Mouse (Mus musculus): ENCODE results near the gene Psat1.

Gene Psat1

DNA sequence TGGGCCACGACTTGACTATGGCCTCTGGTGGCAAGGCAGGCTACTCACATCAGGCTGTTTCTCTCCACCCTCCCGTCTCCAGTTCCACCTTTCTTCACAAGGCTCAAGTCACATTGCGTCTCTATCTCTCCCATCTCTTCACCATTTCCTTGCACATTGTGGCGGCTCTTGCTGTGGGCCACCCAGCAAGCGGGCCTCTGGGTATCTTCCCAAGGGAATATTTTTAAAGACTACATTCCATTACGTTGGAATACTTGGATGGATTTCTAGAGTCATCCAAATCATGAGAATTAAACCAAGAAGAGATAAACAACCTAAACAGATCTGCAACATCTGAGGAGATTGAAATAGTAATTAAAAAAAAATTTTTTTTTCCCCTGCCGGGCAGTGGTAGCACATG is at the start of gene Psat1:
Gene Psat1, minus strand, starts transcription at position 101 of the 400 bp plus-strand sequence.
- ATAC-seq (ENCODE audit: low TSS enrichment) = no peak

DNA sequence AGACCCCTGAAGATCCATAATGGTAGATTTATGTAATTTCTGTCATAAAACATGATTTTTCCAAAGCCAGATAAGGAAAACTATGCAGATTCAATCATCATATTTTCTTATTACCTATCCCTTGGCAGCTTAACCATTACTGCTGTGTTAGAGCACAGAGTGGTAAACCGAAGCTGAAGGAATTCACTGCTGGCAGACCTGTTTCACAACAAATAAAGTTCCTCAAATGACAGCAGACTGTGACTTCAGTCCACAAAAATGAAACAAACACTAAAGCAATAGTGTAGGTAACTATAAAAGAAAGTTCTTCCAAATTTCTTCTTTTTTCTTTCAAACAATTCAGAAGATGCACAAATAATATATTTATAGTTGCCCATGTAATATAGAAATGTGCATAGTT is 43.0 kb upstream of the Psat1 start:
- no peak for ATAC-seq (ENCODE audit: low TSS enrichment)

DNA sequence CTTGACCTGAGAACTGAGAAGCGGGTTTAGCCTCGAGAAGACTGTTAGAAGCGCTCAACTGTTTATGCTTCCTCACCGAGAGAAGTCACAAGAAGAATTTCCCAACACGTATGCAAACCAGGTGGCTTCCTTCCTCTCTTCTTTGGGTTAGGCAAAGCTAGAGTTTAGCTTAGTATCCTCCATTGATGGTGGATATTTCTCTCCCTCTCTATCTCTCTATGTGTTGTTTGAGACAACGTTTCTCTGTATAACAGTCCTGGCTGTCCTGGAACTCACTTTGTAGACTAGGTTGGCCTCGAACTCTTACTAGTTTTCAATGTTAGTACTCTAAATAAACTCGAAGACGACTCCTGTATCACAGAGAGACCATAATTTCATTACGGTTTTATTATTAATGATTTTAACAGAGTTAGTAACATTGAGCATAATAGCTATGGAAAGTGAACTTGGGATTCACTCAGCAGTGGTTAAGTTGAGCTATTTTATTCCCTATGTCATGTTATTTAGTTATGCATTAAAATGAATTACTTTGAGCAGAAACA is 38.1 kb upstream of the Psat1 start:
- ATAC-seq (ENCODE audit: low TSS enrichment) = peak; percentile 18

DNA sequence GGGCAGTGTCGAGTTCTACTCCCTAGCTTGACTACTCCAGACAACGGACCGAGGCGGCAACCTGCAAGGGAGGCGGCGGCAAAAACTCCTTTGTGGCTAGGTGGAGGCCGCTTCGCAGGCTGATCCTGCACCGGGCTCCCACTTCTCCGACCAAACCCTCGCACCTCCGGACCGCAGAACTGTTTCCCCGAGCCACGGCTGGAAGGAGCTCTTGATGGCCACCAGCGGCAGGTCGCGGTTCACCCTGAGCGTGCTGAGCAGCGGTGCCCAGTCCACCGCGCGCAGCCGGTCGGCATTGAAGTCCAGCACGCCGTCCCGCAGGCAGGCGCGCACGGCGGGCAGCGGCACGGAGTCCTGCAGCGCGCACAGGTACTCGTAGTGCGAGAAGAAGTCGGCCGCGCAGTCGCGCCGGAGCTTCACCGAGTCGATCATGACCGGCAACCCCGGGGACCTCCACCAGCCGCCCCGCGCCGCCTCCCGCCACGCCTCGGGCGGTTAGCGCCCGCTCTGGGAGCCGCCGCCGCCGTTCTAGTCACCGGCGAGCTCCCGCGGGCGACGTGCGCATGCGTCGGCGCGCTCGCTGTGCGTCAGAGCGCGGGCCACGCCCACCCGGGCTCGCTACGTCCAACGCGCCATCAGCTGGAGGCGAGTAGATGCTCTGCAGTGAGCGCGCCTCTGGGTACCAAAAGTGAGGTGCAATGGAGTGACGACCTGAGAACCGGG is 37.5 kb upstream of the Psat1 start, which contains the start of gene Cep78:
Gene Cep78, minus strand, starts transcription at position 541 of the 723 bp plus-strand sequence.
- peak; percentile 94 for ATAC-seq (ENCODE audit: low TSS enrichment)

DNA sequence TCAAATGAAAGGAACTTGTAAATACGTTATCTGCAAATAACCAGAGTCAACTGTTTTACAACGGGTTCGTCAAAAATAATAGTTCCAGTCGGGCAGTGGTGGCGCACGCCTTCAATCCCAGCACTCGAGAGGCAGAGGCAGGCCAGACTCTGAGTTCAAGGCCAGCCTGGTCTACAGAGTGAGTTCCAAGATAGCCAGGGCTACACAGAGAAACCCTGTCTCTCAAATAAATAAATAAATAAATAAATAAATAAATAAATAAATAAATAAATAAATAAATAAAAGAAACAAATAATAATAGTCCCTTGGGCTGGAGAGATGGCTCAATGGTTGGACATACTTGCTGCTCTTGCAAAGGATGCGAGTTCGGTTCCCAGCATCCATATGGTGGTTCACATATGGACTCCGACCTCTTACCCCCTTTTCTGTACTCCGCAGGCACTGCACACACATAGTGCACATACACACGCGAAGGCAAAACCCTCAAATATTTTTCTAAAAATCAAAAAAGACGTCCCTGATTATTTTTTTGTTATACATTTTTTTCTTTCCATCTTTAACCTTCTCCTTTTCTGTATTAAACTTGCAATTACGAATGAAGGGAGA is 36.7 kb upstream of the Psat1 start:
- no peak for ATAC-seq (ENCODE audit: low TSS enrichment)

DNA sequence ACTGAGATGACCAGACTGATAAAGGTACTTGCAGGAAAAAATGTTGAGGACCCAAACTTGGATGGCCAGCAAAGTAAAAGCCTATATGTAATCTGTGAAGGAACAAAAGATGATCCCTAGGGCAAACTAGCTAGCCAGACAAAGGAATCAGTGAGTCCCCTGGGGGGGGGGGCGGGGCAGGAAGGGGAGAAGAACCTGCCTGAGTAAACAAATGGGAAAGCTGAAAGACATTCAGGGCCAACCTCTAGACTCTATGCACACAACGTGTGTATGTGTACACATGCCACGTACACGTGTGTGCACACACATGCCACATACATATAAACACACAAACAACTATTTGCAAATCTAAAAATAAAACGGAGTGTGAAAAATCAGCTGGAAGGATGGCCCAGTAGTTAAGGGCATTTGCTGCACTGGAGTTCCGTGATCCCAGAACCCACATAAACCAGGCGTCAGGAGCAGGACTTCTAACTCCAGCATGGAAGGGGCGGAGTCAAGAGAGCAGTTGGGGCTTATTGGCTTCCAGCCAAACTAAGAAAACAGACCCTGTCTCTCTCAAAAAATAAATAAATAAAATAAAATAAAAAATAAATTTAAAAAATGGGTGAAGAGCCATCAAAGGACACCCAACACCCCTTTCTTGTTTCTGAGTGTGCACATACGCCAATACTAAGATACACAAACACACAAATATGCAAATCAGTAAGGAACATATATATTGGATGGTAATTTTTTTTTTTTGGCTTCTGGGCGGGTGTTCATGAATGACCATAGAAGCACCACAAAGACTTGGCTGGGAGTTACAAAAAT is 36.0 kb upstream of the Psat1 start:
- no peak for ATAC-seq (ENCODE audit: low TSS enrichment)

DNA sequence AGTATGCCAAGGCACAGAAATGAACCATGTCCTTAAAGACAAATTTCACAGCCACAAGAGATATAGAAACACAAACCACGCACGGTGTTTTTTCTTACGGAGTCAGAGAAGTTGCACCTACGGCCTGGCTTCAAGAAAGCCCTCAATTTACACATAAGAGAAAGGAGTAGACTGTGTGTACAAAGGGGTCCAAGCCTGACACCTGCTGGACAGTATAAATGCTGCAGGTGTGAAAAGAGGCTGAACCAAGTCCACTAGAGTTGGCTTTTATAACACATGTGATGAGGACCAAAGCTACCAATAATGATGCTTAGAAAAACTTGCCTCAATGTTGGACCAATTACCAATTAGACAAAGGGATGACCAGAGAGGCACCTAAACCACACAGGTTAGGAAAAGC is 34.7 kb upstream of the Psat1 start:
- ATAC-seq (ENCODE audit: low TSS enrichment) = peak; percentile 53; the same call in 1 of the 2 replicates

DNA sequence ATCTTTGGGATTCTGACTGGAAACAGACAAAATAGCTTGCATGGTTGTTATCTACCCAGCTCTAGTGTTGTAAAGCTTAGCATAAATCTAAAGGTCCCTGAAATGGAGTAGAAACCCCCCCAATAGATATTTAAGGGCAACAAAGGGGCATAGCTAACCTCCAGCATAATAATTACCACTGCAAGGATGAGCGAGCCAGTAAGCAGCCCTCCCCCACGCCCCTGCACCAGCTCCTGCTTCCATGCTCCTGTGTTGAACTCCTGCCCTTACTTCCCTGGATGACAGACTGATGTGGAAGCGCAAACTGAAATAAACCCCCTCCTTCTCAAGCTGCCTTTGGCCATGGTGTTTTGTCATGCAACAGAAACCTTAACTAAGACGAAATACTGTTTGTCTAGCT is 26.2 kb upstream of the Psat1 start:
- no peak for ATAC-seq (ENCODE audit: low TSS enrichment)

DNA sequence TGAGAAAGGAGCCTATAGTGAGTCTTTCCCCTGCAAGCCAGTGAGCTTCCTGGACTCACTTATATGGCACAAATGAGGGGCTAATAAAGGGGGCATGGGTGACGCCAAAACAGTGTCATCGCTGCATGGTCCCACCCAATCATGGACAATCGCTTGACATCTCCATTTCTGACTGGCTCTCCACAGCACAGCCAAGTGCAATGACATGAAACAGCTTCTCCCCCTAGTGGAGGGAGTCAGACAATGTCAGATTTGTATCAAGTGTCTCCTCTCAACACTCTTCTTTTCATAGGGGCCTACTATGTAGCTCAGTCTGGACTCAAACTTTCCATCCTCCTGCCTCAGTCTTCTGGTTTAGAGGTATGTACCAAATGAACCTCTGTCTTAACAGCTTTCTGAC is 17.9 kb upstream of the Psat1 start:
- ATAC-seq (ENCODE audit: low TSS enrichment) = peak; percentile 98

DNA sequence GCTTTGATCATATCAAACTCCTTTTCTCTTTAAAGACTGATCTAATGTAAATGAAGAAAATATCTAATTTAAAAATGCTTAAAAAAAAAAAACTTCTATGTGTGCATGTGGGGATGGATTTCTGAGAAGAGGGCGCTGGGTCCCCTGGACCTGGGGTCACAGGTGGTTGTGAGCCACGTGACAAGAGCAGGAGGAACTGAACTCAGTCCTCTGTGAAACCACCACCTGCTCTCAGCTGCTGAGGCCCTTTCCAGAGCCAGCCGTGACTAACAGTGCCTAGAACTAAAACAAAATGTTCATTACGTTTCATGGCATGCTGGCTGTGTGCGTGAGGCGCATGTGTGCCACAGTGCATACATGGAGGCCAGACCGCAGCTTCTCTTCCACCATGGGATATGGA is 17.4 kb upstream of the Psat1 start:
- no peak for ATAC-seq (ENCODE audit: low TSS enrichment)

DNA sequence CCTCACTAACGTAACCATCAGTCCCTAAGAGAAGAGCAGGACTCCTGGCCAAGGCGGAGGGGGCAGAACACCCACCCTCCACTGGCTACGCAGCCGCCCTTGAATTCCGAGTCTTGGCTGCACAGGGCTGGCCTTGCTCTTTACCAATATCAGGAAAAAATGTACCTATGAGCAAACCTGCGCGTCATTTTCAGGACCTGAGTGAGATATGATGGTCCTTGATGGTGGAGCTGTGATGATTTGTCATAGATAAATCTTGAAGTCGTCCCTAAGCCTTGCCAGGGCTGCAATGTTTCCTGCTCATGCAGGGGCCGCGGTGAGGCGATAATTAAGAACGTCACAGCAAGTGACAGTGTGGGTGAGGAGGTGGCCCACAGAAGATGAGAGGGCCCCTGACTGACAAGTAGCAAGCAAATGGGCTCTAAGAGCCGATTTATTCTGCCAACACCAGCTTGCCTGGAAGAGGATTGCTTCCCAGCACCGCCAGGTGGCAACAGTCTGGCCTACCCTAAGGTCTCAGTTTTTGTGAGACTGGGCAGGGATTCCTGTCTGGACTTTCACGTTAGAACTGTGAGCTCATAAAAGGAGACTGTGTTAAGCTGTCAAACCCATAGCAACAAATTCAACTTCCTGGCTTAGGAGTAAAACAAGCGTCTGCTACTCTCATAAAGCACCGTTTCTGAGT is 16.0 kb upstream of the Psat1 start:
- no peak for ATAC-seq (ENCODE audit: low TSS enrichment)

DNA sequence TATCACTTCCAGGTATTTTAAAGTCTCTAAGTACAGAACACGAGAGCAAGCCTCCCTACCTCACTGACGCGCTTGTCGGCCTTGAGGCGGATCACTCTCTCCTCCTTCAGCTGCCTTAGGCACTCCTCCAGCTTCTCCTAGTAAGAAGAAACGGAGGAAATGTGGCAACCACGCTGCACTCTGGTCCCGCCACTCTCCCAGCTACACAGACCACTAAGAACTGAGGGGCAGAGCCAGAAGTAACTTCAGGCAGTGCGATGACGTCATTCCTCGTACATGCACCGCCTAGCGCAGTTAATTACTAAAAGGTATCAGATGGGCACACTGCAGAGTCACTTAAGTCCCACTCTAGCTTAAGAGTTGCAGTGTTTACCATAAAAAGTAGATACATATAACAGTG is 15.2 kb upstream of the Psat1 start:
- ATAC-seq (ENCODE audit: low TSS enrichment) = no peak

DNA sequence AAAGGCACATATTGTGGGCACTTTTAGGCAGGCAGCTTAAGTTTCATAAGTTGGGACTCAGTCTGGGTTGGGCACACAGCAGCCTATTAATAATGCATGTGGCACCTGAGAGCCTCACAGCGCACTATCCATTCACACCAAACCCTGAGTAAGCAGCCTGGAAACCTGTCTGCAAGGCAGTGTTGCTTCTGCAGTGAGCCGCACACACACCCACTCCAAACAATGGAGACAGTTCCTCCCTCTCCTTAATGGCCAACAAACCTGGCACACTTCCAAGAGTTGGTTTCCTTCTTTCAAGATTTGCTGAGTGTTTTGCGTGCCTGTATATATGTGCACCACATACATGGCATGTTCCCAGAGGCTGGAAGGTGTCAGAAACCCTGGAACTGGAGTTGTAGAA is 3.1 kb upstream of the Psat1 start:
- ATAC-seq (ENCODE audit: low TSS enrichment) = no peak

DNA sequence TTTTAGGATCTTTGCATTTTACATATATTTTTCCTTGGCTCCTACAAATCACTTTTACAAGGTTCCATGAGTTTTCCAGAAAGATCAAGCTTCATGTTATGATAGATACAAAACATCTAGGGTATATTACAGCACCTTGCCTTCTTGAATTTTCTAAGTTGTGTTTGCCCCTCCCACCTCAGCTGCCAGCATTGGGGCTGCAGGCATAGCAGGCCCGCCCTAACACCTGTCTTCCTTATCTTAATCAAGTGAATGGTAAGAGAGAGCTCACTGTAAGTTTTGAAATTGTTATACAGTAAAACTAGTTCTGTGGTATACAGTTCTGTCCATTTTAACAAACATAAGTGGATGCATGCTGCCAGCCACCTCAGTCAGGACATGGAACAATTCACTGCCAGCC is 1.7 kb upstream of the Psat1 start:
- no peak for ATAC-seq (ENCODE audit: low TSS enrichment)

DNA sequence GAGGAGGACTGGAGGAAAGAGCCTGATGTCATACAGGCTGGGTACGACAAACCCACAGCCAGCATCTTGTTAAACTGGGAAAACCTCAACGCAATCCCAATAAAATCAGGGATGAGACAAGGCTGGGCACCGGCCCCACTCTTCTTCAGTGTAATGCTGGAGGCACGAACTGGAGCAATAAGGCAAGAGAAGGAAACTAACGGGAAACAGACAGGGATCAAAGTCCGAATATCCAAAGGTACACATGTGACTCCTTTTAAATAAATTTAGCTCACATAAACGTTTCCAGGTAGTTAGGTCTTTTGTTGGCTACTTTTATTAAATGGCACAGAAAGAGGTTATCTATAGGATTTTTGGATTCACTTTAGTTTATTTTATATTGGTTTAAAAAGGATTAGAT is 1.3 kb upstream of the Psat1 start:
- ATAC-seq (ENCODE audit: low TSS enrichment) = no peak

DNA sequence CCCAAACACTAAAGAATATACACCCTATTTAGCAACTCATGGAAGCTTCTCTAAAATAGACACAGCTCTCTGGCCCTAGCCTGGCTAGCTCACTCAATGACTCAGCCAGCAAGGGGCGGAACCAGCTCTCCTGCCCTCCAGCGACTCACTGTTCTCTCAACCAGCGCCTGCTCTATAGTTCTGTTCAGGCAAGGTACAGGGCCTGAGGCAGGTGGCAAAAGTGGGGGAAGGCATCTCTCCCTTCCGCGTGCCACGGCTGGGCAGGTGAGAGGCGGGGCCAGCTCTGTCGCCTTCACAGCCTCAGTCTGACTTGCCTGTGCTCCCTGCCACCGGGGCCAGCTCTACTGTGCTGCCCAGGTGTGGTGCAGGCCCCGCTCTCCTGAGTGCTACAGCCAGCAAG is 474 bp downstream of the Psat1 start:
- peak; percentile 97 for ATAC-seq (ENCODE audit: low TSS enrichment)

DNA sequence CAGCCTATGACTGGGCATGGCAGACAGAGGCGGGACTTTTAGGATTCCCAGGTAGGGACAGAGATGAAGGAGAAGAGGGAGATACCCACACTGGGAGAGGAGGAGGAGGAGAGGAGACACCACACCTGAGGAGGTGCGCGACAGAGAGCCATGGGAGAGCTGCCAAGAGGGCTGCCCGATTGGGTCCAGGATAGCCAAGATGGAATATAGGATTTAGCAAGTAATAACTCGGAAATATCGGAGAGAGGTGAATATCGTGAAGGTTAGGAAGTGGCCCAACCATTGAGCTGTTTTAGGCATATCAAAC is 4.1 kb downstream of the Psat1 start:
- ATAC-seq (ENCODE audit: low TSS enrichment) = no peak

DNA sequence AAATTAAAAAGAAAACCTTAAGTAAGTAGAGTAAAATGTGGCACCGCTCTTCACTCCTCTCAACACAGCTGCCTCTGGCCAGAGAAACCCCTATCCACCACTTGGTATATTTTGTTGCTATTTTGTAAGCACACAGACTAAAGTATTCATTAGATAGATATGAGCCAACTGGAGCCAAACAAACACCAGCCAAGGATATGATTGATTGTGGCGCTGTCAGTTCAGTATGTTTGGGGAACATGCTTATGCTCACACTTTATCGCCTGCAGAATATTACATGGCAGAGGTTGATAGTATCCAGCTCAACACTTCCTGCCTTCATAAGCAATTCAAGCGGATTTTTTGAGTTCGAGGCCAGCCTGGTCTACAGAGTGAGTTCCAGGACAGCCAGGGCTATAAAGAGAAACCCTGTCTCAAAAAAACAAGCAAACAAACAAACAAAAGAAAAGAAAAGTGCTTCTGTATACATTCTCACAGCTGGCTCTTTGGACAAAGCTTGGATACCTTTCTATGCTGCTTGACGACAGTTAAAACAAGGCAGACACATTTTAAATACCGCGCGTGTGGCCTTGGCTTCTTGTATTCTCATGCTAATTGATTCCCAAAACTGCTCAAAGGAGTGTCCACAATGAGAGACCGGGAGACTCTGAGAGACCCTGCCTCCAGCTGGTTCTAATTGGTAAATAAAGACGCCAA is 4.6 kb downstream of the Psat1 start:
- ATAC-seq (ENCODE audit: low TSS enrichment) = no peak

DNA sequence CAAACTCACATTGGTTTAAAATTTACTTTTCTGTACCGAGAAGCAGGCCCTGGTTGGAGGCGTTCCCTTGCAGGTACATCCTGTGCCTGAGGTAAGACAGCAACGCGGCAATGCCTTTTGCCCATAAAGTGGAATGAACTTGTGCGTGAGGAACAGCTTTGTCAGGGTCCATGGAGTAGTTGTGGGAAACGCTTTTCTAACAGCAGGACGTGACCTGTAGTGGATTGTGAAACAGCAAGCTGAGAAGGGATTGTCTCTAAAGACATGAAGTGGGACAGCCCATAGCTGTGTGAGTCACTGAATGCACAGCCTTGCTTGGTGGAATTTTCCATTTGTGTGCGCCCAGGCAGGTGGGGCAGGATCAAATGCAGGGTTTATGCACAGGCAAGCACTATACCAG is 5.7 kb downstream of the Psat1 start:
- no peak for ATAC-seq (ENCODE audit: low TSS enrichment)

DNA sequence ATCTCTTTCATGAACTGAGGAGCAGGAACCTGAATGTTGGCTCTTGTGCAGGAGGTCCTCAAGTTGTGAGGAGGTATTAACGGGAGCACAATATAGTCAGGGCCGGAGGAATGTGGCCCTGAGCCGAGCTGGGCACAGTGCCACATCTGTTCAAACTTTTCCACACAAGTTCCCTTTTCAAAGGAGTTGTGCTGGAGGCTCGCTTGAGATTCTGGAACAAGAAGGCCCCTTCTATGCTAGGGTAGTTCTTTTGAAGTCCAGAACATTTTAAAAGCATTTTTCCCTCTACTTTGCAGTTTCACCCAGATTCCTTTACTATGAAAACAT is 21.5 kb downstream of the Psat1 start:
- no peak for ATAC-seq (ENCODE audit: low TSS enrichment)

DNA sequence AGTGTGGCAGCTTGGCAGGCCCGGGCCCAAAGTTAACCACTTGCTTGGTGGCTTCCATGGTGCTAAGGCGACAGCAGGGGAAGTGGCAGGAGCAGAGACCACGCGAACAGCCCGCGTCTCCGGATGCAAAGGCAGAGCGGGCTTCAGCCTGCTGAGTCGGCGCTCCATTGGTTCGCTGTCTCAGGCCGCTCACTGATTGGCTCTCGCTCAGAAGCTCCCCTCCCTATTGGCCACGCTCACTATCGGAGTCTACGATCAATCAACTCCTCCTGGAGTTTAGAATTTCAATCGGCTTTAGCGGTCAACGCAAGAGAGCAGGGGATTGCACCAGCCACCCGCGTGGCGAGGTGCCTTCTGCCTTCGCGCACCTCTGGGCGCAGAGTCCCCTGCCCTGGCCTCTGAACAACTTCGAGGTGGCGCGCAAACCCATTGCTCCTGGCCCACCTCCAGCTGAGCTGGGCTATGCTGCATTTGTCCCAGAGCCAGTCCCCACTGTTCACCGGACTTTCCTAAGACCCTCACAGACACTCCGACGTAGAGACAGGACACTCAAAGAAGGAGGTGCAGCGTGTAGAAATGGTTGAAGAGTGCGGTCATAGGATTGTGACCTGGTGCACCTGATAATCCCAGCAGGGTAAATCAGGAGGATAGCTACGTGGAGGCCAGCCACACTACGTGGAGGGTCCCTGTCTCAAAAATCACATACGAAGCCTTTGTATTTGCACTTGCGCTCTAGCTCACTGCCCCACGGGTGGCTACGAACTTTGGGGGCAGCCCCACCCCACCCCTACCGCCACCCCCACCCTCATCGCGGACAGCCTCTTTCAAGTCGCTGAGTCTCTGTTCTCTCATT is 22.0 kb downstream of the Psat1 start:
- peak; percentile 97 for ATAC-seq (ENCODE audit: low TSS enrichment)

Measured in frontal cortex, adult (tissue).